Mouse (Mus musculus) hindbrain, embryonic 14.5 days (tissue): ENCODE data around the gene 2900026A02Rik. TPM values are rescaled to one million over a fixed set of nuclear protein-coding genes. Genes with fewer than 3 reads are reported as not detected.

Source experiments
- ATAC-seq: fragments of 200-750 bp; cut with Nextera tagmentation; 2 replicates; pipeline ENCODE4 v1.8.0; 2017; ENCODE audit warnings: moderate number of reproducible peaks, mild to moderate bottlenecking, moderate TSS enrichment, moderate library complexity; ENCODE audit not compliant: low FRiP score
- DNase-seq: peaks from one replicate; pipeline ENCODE4 v3.0.0-alpha.2; 2015; ENCODE audit warnings: low spot score
- H3K27ac ChIP-seq: fragments of 300-500 bp; sonication (generic); 2 replicates; pipeline ENCODE4 v1.5.1; 2014; ENCODE audit warnings: mild to moderate bottlenecking, moderate library complexity
- H3K27me3 ChIP-seq: fragments of 300-500 bp; sonication (generic); 2 replicates; pipeline ENCODE4 v1.6.1; 2014; ENCODE audit warnings: mild to moderate bottlenecking, low read length, mixed read lengths; ENCODE audit not compliant: control insufficient read depth, insufficient read depth
- H3K36me3 ChIP-seq: fragments of 300-500 bp; sonication (generic); replicated peaks from 2 replicates; pipeline ENCODE4 v1.6.1; 2014; ENCODE audit not compliant: control insufficient read depth, insufficient read depth
- H3K4me1 ChIP-seq: fragments of 300-500 bp; sonication (generic); replicated peaks from 2 replicates; pipeline ENCODE4 v1.6.1; 2014; ENCODE audit warnings: antibody characterized with exemption, low read length, mixed read lengths; ENCODE audit not compliant: control insufficient read depth, insufficient read depth
- H3K4me2 ChIP-seq: fragments of 300-500 bp; sonication (generic); replicated peaks from 2 replicates; pipeline ENCODE4 v1.6.1; 2014; ENCODE audit warnings: mild to moderate bottlenecking, moderate library complexity
- H3K4me3 ChIP-seq: fragments of 300-500 bp; sonication (generic); replicated peaks from 2 replicates; pipeline ENCODE4 v1.5.1; 2014; ENCODE audit warnings: mild to moderate bottlenecking, low read length
- H3K9ac ChIP-seq: fragments of 300-500 bp; sonication (generic); 2 replicates; pipeline ENCODE4 v1.6.1; 2014
- H3K9me3 ChIP-seq: fragments of 300-500 bp; sonication (generic); 2 replicates; pipeline ENCODE4 v1.6.1; 2016; ENCODE audit warnings: low read length; ENCODE audit not compliant: control insufficient read depth
- WGBS: fragments of 180-500 bp; shearing (Covaris S2); extraction: QIAGEN DNeasy Blood & Tissue Kit; methylation state at CpG from one replicate; pipeline ENCODE4 v1.1.7; 2014; 5-methylcytosine and 5-hydroxymethylcytosine counted together
- polyA plus RNA-seq: library from polyadenylated mRNA; unstranded; fragments of >200 nt; fragmentation: Nextera tagmentation; extraction: Ambion mirVana; gene quantifications from 2 replicates; pipeline ENCODE4 v1.2.1, GENCODE M21; 2014

The 2900026A02Rik gene
- polyA plus RNA-seq, 1 experiment from 2014 or later, result 2.5 TPM

- Histone ChIP-seq H3K9ac (no peak overlapping the region), H3K4me1 (peaks cover 14% of the 10 kb centered on the region), H3K4me2 (no peak overlapping the region), H3K4me3 (no peak overlapping the region), H3K9me3 (no peaks in the 10 kb centered on the region), H3K36me3 (no peaks in the 10 kb centered on the region), H3K27ac (no peak overlapping the region), H3K27me3 (no peaks in the 10 kb centered on the region)
- ATAC-seq (no peak), DNase-seq (no peak)
- 94% methylated on average over 9 of the region's 9 CpGs for WGBS
Measured at GRCm38 (mm10) chr5:113204193-113204592, 16.8 kb downstream of the 2900026A02Rik start.

GRCm38 (mm10) chr5:113199772-113200134 is 21.3 kb downstream of the 2900026A02Rik start:
- 88% methylated on average over 10 of the region's 10 CpGs for WGBS
- H3K27ac ChIP-seq, result no peak overlapping the region
- no peak for DNase-seq

GRCm38 (mm10) chr5:113199126-113199771 is 21.8 kb downstream of the 2900026A02Rik start:
- Histone ChIP-seq H3K4me3 (no peak overlapping the region), H3K4me1 (no peaks in the 10 kb centered on the region), H3K4me2 (no peak overlapping the region), H3K27ac (0 out of 2 replicates have a peak overlapping the region, but pooled peaks have one; percentile 5), H3K36me3 (no peaks in the 10 kb centered on the region), H3K27me3 (no peaks in the 10 kb centered on the region), H3K9ac (no peak overlapping the region), H3K9me3 (no peaks in the 10 kb centered on the region)
- no peak for DNase-seq
- ATAC-seq, result no peak
- 50% methylated on average over 8 of the region's 8 CpGs for WGBS

More at GRCm38 (mm10) chr5:113199772-113200134, 21.3 kb downstream of the 2900026A02Rik start:
- Histone ChIP-seq H3K9ac (no peak overlapping the region), H3K4me2 (no peak overlapping the region), H3K36me3 (no peaks in the 10 kb centered on the region), H3K4me1 (no peaks in the 10 kb centered on the region), H3K9me3 (no peaks in the 10 kb centered on the region), H3K4me3 (no peak overlapping the region), H3K27me3 (no peaks in the 10 kb centered on the region)
- ATAC-seq, result no peak

GRCm38 (mm10) chr5:113196916-113197794 is 23.9 kb downstream of the 2900026A02Rik start:
- Histone ChIP-seq H3K27ac (0 out of 2 replicates have a peak overlapping the region, but pooled peaks have one; percentile 41), H3K36me3 (no peaks in the 10 kb centered on the region), H3K4me1 (0 out of 2 replicates have a peak, but pooled peaks cover 4% of the 10 kb centered on the region), H3K9ac (no peak overlapping the region), H3K4me3 (no peak overlapping the region), H3K4me2 (no peak overlapping the region), H3K9me3 (no peaks in the 10 kb centered on the region), H3K27me3 (no peaks in the 10 kb centered on the region)
- ATAC-seq (no peak), DNase-seq (no peak)
- 71% methylated on average over 9 of the region's 9 CpGs for WGBS

- no peak overlapping the region for H3K4me2 ChIP-seq
- no peak overlapping the region for H3K27ac ChIP-seq
- no peaks in the 10 kb centered on the region for H3K36me3 ChIP-seq
- ATAC-seq (no peak), DNase-seq (no peak)
- no peak overlapping the region for H3K4me3 ChIP-seq
- 90% methylated on average over 6 of the region's 6 CpGs for WGBS
- peaks cover 9% of the 10 kb centered on the region; the same call in 1 of the 2 replicates for H3K4me1 ChIP-seq
- H3K9ac ChIP-seq, result no peak overlapping the region
- no peaks in the 10 kb centered on the region for H3K27me3 ChIP-seq
- no peaks in the 10 kb centered on the region for H3K9me3 ChIP-seq
Measured at GRCm38 (mm10) chr5:113195907-113196306, 25.1 kb downstream of the 2900026A02Rik start.

GRCm38 (mm10) chr5:113195451-113195850 is 25.6 kb downstream of the 2900026A02Rik start:
- 80% methylated on average over 12 of the region's 12 CpGs for WGBS
- no peak for ATAC-seq

GRCm38 (mm10) chr5:113193762-113194161 is 27.3 kb downstream of the 2900026A02Rik start:
- Histone ChIP-seq H3K9ac (no peak overlapping the region), H3K4me3 (no peak overlapping the region), H3K9me3 (no peaks in the 10 kb centered on the region), H3K27ac (no peak overlapping the region), H3K4me1 (peaks cover 9% of the 10 kb centered on the region; the same call in 1 of the 2 replicates), H3K36me3 (no peaks in the 10 kb centered on the region), H3K4me2 (no peak overlapping the region), H3K27me3 (no peaks in the 10 kb centered on the region)
- WGBS, result 94% methylated on average over 18 of the region's 18 CpGs
- DNase-seq (no peak), ATAC-seq (no peak)

More at GRCm38 (mm10) chr5:113195451-113195850, 25.6 kb downstream of the 2900026A02Rik start:
- H3K36me3 ChIP-seq, result no peaks in the 10 kb centered on the region
- H3K4me3 ChIP-seq, result no peak overlapping the region
- H3K27me3 ChIP-seq, result no peaks in the 10 kb centered on the region
- no peaks in the 10 kb centered on the region for H3K9me3 ChIP-seq
- no peak for DNase-seq
- no peak overlapping the region for H3K9ac ChIP-seq
- H3K4me2 ChIP-seq, result no peak overlapping the region
- peaks cover 9% of the 10 kb centered on the region; the same call in 1 of the 2 replicates for H3K4me1 ChIP-seq
- no peak overlapping the region for H3K27ac ChIP-seq

GRCm38 (mm10) chr5:113191901-113192300 is 29.1 kb downstream of the 2900026A02Rik start:
- Histone ChIP-seq H3K4me3 (no peak overlapping the region), H3K36me3 (no peaks in the 10 kb centered on the region), H3K27ac (no peak overlapping the region), H3K27me3 (no peaks in the 10 kb centered on the region), H3K9me3 (no peaks in the 10 kb centered on the region), H3K9ac (no peak overlapping the region), H3K4me1 (peaks cover 9% of the 10 kb centered on the region; the same call in 1 of the 2 replicates), H3K4me2 (no peak overlapping the region)
- no peak for ATAC-seq
- 69% methylated on average over 14 of the region's 14 CpGs for WGBS
- peak; percentile 40 for DNase-seq

- Histone ChIP-seq H3K9ac (no peak overlapping the region), H3K4me2 (no peak overlapping the region), H3K9me3 (no peaks in the 10 kb centered on the region), H3K27me3 (no peaks in the 10 kb centered on the region), H3K36me3 (no peaks in the 10 kb centered on the region), H3K27ac (no peak overlapping the region), H3K4me3 (no peak overlapping the region), H3K4me1 (peaks cover 9% of the 10 kb centered on the region; the same call in 1 of the 2 replicates)
- DNase-seq (no peak), ATAC-seq (no peak)
- WGBS, result 82% methylated on average over 14 of the region's 14 CpGs
Measured at GRCm38 (mm10) chr5:113190558-113190957, 30.5 kb downstream of the 2900026A02Rik start.
